In the genomic region with DNA sequence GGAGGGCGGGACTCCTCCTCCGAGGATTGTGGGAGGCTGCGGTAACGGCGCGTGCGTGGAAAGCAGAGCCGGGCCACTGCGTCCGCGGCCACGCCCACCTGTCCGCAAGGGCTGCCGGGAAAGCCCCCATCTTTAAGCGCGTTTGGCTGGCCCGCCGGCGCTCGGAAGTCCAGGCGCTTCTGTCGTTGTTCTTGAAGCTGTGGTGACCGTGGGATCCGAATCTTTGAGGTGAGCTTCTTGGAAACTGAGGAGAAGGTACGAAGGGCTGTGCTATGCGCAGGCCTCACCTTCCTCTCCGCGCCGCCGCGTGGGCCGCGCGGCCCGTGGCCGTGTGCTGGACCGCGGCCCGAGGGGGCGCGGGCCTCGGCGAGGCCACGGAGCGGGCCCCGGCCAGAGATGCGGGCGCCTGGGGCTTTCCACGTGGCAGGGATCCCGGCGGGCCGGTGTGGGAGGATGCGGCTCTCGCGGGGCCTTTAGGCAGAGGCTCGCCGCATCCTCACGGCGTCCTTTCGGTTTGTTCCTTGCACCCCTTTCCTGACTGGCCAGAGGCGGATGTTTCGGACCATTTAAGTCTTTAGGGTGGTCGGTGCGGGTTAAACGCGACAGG, we compare ENCODE assay signal across 8 mouse cellular contexts. TPM values are rescaled to one million over a fixed set of nuclear protein-coding genes. Genes with fewer than 3 reads are reported as not detected.
DNase-seq lines count a peak whose midpoint lies in the region; ATAC-seq lines count a peak whose summit lies in the region.

TSS of gene Ssb (plus strand) at position 78 of the 607 bp plus-strand sequence.

- ATAC-seq in common myeloid progenitor, adult 5-6 weeks (replicated peaks; ENCODE audit: low read depth, poor library complexity, severe bottlenecking): peak; percentile 88
- ATAC-seq in megakaryocyte progenitor cell, adult 5-6 weeks (replicated peaks; ENCODE audit: poor library complexity): peak; percentile 92

- peak; percentile 96 for DNase-seq in ZHBTc4 (ENCODE audit: low read depth, low spot score)
- peak; percentile 86 to 92 for DNase-seq in gastrocnemius, adult 8-10 months (ENCODE audit: low spot score in 2 of 2)
- peak; percentile 96 for DNase-seq in induced T-regulatory cell, adult 2 months (ENCODE audit: low read depth)
- peak; percentile 56 to 92 for DNase-seq in left cerebral cortex, adult 9 months (ENCODE audit: low spot score in 2 of 2)
- DNase-seq in right cerebral cortex, postnatal 14 days: peak; percentile 94
- peak; percentile 84 to 93 for DNase-seq in urinary bladder, postnatal 36 days (ENCODE audit: low spot score in 2 of 2)

RNA-seq across cellular contexts. Expression of gene Ssb, which starts in this region (rescaled TPM):
- 696 and 720 TPM in 2 replicates for total RNA-seq in common myeloid progenitor, adult 5-6 weeks (2017)
- total RNA-seq in gastrocnemius, adult 8-10 months (2022): 10 to 100 TPM; 38.7 to 51.8 (median 45.2) TPM
- 421 and 424 TPM in 2 replicates for total RNA-seq in megakaryocyte progenitor cell, adult 5-6 weeks (2015)
- 505 and 604 TPM in 2 replicates for total RNA-seq in megakaryocyte progenitor cell, adult 5-6 weeks (2017)

Comparison
In these comparisons a context has a peak if more than half of its experiments do, and no peak if none do; other contexts are left out.
1. Peak in every context shown above with its lines: DNase-seq and ATAC-seq.
2. RNA of gene Ssb (total RNA-seq): 696 to 720 TPM in common myeloid progenitor, adult 5-6 weeks and 421 to 604 TPM in megakaryocyte progenitor cell, adult 5-6 weeks; 38.7 to 51.8 TPM in gastrocnemius, adult 8-10 months; every median in the first group is over 4 times any median in the second.